Mouse (Mus musculus): ENCODE measurements around the gene Zdhhc20.

- TF ChIP-seq ZNF384 (IDR thresholded peaks at IDR 0.05; ENCODE audit: low read depth, low read length) = no peak
- TF ChIP-seq ZC3H11A (IDR thresholded peaks at IDR 0.05; ENCODE audit: borderline replicate concordance, low read depth, low read length) = no peak
Measured at GRCm38 (mm10) chr14:57911316-57911715, 21.2 kb upstream of the Zdhhc20 start.
